Mouse (Mus musculus) mouse embryonic stem cell (cell line): ENCODE results near the gene Prr14l.
"Not testable (repeated sequence)": the region's sequence is repeated elsewhere in the genome, so short reads cannot be mapped to it uniquely, and the experiment has no call there.

Experiments used
- in situ Hi-C, 2 experiments: fragments of 300-500 bp; cut with MboI; formaldehyde crosslinking; loops; 1 replicate in 1 of 2; 3 replicates in 1 of 2; pipeline ENCODE4 v1.14.3; 2019 to 2020; ENCODE audit warnings: low sequenced_read_pairs in 2 of 2, low pct_unique_long_range_greater_than_20kb in 1 of 2, mixed read lengths in 1 of 2; ENCODE audit not compliant: unreplicated experiment in 1 of 2

Gene Prr14l

GRCm38 (mm10) chr5:32745705-32746655, 108.1 kb downstream of the Prr14l start:
- in situ Hi-C loops, result no loop called here

GRCm38 (mm10) chr5:32742149-32742548, 111.9 kb downstream of the Prr14l start:
- in situ Hi-C loops, result no loop called here

- in situ Hi-C loops, result not testable (repeated sequence)
Measured at GRCm38 (mm10) chr5:32741377-32741776, 112.7 kb downstream of the Prr14l start.

- in situ Hi-C loops, result not testable (repeated sequence)
Measured at GRCm38 (mm10) chr5:32740850-32741249, 113.2 kb downstream of the Prr14l start.

GRCm38 (mm10) chr5:32740138-32740537, 113.9 kb downstream of the Prr14l start:
- in situ Hi-C loops, result no loop called here
